Mouse (Mus musculus): ENCODE data around the gene Rexo1.
A peak's percentile ranks its signal among the peaks of the same experiment; 100 is the strongest.

Gene Rexo1

GRCm38 (mm10) chr10:80576351-80577194 lies 15.2 kb upstream of the Rexo1 start:
- DNase-seq (ENCODE audit: low read depth, low spot score) = peak; percentile 71
- Histone ChIP-seq H3K27me3 (ENCODE audit: control insufficient read depth, insufficient read depth, low read length, poor library complexity, severe bottlenecking) (no peaks in the 10 kb centered on the region), H3K36me3 (ENCODE audit: control insufficient read depth, insufficient read depth, low read length, poor library complexity, severe bottlenecking) (no peaks in the 10 kb centered on the region)

DNA sequence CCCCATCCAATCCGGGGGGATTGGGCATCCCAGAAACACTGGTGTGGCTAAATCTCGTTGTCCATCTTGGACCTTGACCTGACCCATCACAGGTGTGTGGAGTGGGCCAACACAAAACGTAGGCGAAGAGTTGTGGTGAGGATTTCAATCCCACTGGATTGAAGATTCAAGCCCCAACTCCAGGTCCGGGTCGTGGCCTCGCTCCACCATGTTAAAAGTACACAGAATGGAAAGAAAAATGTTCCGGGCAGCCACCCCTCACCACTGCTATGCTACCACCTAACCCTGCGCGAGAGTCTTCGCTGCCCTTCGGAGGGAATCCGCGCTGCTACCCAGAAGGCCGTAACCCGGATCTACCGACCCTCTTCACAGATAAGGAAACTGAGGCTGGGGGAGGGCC lies 14.6 kb upstream of the Rexo1 start:
- no peaks in the 10 kb centered on the region for H3K36me3 ChIP-seq (ENCODE audit: control insufficient read depth, insufficient read depth, low read length, poor library complexity, severe bottlenecking)
- DNase-seq (ENCODE audit: low read depth, low spot score) = no peak
- no peaks in the 10 kb centered on the region for H3K27me3 ChIP-seq (ENCODE audit: control insufficient read depth, insufficient read depth, low read length, poor library complexity, severe bottlenecking)

GRCm38 (mm10) chr10:80574896-80575295 lies 13.5 kb upstream of the Rexo1 start:
- DNase-seq (ENCODE audit: low read depth, low spot score) = no peak
- H3K36me3 ChIP-seq (ENCODE audit: control insufficient read depth, insufficient read depth, low read length, poor library complexity, severe bottlenecking) = no peaks in the 10 kb centered on the region
- no peaks in the 10 kb centered on the region for H3K27me3 ChIP-seq (ENCODE audit: control insufficient read depth, insufficient read depth, low read length, poor library complexity, severe bottlenecking)

- Histone ChIP-seq H3K27me3 (ENCODE audit: control insufficient read depth, insufficient read depth, low read length, poor library complexity, severe bottlenecking) (no peaks in the 10 kb centered on the region), H3K36me3 (ENCODE audit: control insufficient read depth, insufficient read depth, low read length, poor library complexity, severe bottlenecking) (no peaks in the 10 kb centered on the region)
- DNase-seq (ENCODE audit: low read depth, low spot score) = no peak
These were observed 12.6 kb upstream of the Rexo1 start for GRCm38 (mm10) chr10:80573944-80574343.

DNA sequence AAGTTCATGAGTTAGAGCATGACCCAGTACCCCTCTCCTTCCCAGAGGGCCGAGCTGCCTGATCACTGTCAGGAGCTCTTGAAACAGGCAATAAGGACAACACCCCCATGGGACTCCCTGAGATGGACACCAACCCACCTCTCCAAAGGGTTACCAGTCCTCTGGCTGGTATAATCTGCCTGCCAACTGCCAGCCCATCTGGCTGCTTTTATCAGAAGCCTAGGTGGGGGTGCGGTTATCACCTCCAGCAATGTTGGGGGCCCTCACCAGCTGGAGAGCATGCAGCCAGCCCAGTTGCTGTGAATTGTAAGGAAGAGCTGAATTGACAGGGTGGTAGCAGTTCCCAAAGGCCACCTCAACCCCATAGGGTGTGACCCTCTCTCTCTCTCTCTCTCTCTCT lies 11.1 kb upstream of the Rexo1 start:
- no peaks in the 10 kb centered on the region for H3K27me3 ChIP-seq (ENCODE audit: control insufficient read depth, insufficient read depth, low read length, poor library complexity, severe bottlenecking)
- no peak for DNase-seq (ENCODE audit: low read depth, low spot score)
- H3K36me3 ChIP-seq (ENCODE audit: control insufficient read depth, insufficient read depth, low read length, poor library complexity, severe bottlenecking) = peaks cover 3% of the 10 kb centered on the region; the same call in 1 of the 2 replicates

DNA sequence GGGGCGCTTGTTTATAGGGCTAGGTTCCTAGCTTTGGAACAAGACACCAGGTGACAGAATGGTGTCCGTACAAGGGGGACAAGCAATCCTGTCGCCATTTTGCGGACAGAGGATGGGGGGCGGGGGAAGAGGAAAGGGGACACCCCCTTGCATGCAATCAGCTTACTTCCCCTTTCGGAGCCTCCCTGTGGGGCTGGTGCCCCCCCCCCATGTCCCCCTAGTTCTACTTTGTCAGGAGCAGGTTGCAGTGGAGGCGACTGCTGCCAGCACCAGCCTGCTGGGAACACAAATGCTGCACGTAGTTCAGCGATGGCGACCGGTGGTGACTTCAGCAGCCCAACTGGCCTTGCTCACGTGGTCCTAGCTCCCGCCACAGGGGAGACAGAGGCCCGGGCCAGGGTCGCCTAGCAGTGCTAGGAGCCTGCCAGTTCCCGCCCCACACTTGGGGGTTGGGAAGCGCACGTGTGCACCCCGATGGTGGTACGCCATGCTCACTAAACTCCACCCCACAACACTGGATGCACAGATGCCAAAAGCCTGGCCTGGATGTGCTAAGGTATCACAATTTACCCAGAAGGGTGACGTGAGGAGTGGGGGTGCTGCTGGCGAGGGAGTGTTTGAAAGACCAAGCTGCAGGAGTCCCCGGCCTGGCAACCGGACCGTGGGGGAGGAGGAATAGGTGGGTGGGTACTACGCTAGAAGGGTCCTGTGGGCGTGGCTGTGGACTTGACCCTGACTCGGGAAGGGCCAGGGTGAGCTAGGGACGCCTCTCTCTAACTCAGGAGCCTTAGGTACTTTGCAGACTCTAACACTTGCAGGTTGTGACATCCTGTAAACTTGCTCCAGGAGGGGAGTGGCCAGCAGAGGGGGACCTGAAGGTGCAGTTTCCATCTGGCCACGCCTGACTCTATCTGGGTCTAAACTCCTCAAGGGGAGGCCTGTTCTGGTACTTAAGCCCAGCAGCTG lies 9.8 kb upstream of the Rexo1 start:
- peak; percentile 74 for DNase-seq (ENCODE audit: low read depth, low spot score)
- Histone ChIP-seq H3K27me3 (ENCODE audit: control insufficient read depth, insufficient read depth, low read length, poor library complexity, severe bottlenecking) (no peaks in the 10 kb centered on the region), H3K36me3 (ENCODE audit: control insufficient read depth, insufficient read depth, low read length, poor library complexity, severe bottlenecking) (peaks cover 3% of the 10 kb centered on the region; the same call in 1 of the 2 replicates)

DNA sequence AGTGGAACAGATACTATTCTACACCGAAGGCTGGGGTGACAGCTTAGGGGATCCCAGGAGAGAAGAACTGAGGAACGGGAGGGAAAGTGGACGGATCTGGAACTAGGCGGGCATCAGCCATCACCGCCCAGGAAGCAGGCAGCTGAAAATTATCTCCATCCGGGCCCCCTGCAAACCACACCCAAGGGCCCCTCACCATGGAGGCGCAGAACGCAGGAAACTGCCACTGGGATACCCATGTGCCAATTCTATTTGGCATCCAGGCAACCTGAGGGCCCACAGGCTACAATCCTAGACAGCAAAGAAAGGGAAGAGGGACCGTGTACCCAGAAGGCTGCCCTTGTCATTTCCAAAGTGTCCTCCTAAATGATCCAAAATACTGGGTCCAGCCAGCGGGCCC lies 9.1 kb upstream of the Rexo1 start:
- Histone ChIP-seq H3K27me3 (ENCODE audit: control insufficient read depth, insufficient read depth, low read length, poor library complexity, severe bottlenecking) (no peaks in the 10 kb centered on the region), H3K36me3 (ENCODE audit: control insufficient read depth, insufficient read depth, low read length, poor library complexity, severe bottlenecking) (peaks cover 3% of the 10 kb centered on the region; the same call in 1 of the 2 replicates)
- DNase-seq (ENCODE audit: low read depth, low spot score) = no peak

GRCm38 (mm10) chr10:80569664-80570066 lies 8.3 kb upstream of the Rexo1 start:
- Histone ChIP-seq H3K36me3 (ENCODE audit: control insufficient read depth, insufficient read depth, low read length, poor library complexity, severe bottlenecking) (peaks cover 3% of the 10 kb centered on the region; the same call in 1 of the 2 replicates), H3K27me3 (ENCODE audit: control insufficient read depth, insufficient read depth, low read length, poor library complexity, severe bottlenecking) (no peaks in the 10 kb centered on the region)
- peak; percentile 75 for DNase-seq (ENCODE audit: low read depth, low spot score)

DNA sequence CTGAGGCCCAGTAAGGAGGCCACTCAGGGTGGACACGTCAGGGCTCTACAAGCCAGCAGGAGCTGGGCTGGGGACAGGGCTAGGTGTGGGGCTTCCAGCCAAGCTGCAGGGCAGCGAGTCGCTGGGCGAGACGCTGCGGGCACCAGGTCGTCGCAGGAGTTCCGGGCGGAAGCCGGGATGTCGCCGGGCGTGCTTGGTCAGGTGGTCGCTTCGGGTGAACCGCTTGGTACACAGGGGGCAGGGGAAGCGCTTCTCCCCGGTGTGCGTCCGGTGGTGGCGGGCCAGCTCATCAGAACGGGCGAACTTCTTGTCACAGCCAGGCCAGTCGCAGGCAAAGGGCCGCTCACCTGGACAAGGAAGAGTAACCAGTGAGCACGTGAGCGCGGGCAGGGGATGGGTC lies 7.5 kb upstream of the Rexo1 start:
- DNase-seq (ENCODE audit: low read depth, low spot score) = no peak
- Histone ChIP-seq H3K27me3 (ENCODE audit: control insufficient read depth, insufficient read depth, low read length, poor library complexity, severe bottlenecking) (no peaks in the 10 kb centered on the region), H3K36me3 (ENCODE audit: control insufficient read depth, insufficient read depth, low read length, poor library complexity, severe bottlenecking) (peaks cover 3% of the 10 kb centered on the region; the same call in 1 of the 2 replicates)

- peak; percentile 92 for DNase-seq (ENCODE audit: low read depth, low spot score)
- Histone ChIP-seq H3K36me3 (ENCODE audit: control insufficient read depth, insufficient read depth, low read length, poor library complexity, severe bottlenecking) (peaks cover 3% of the 10 kb centered on the region; the same call in 1 of the 2 replicates), H3K27me3 (ENCODE audit: control insufficient read depth, insufficient read depth, low read length, poor library complexity, severe bottlenecking) (no peaks in the 10 kb centered on the region)
These were observed 5.2 kb upstream of the Rexo1 start for GRCm38 (mm10) chr10:80566375-80567092.

- DNase-seq (ENCODE audit: low read depth, low spot score) = no peak
- Histone ChIP-seq H3K36me3 (ENCODE audit: control insufficient read depth, insufficient read depth, low read length, poor library complexity, severe bottlenecking) (no peaks in the 10 kb centered on the region), H3K27me3 (ENCODE audit: control insufficient read depth, insufficient read depth, low read length, poor library complexity, severe bottlenecking) (no peaks in the 10 kb centered on the region)
These were observed 739 bp downstream of the Rexo1 start for GRCm38 (mm10) chr10:80560621-80561020.

DNA sequence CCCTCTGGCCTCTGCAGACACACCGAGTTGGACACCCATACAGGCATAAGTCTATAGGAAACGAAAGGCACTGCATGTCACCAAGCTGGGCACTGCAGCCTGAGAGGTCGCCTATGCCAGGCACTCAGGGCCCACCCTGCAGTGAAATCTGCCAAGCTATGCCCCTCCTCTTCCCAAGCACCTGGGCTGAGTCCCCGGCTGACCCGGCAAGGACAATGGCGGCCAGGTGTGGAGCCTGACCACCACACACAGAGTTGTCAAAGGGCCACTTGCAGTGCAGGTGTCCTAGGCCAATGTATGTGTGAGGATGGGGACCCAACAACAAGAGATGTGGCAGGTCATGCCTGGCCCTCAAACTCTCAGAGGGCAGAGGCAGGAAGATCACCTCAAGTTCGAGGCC lies 1.9 kb downstream of the Rexo1 start:
- no peaks in the 10 kb centered on the region for H3K27me3 ChIP-seq (ENCODE audit: control insufficient read depth, insufficient read depth, low read length, poor library complexity, severe bottlenecking)
- no peaks in the 10 kb centered on the region for H3K36me3 ChIP-seq (ENCODE audit: control insufficient read depth, insufficient read depth, low read length, poor library complexity, severe bottlenecking)
- DNase-seq (ENCODE audit: low read depth, low spot score) = no peak

GRCm38 (mm10) chr10:80557346-80557965 lies 3.9 kb downstream of the Rexo1 start:
- no peaks in the 10 kb centered on the region for H3K27me3 ChIP-seq (ENCODE audit: control insufficient read depth, insufficient read depth, low read length, poor library complexity, severe bottlenecking)
- DNase-seq (ENCODE audit: low read depth, low spot score) = peak; percentile 65
- H3K36me3 ChIP-seq (ENCODE audit: control insufficient read depth, insufficient read depth, low read length, poor library complexity, severe bottlenecking) = no peaks in the 10 kb centered on the region; the same call in 1 of the 2 replicates

- DNase-seq (ENCODE audit: low read depth, low spot score) = no peak
- Histone ChIP-seq H3K27me3 (ENCODE audit: control insufficient read depth, insufficient read depth, low read length, poor library complexity, severe bottlenecking) (no peaks in the 10 kb centered on the region), H3K36me3 (ENCODE audit: control insufficient read depth, insufficient read depth, low read length, poor library complexity, severe bottlenecking) (peaks cover 6% of the 10 kb centered on the region)
These were observed 7.4 kb downstream of the Rexo1 start for GRCm38 (mm10) chr10:80553997-80554396.
